Mouse (Mus musculus) liver, adult 2 months (tissue): ENCODE data around the gene Ccdc28b.
A peak's percentile ranks its signal among the peaks of the same experiment; 100 is the strongest.

Experiments
- CTCF ChIP-seq: fragments of 200-500 bp; IDR thresholded peaks from 2 replicates; pipeline ENCODE4 v1.5.1; 2011; ENCODE audit warnings: low read depth, low read length, control low read depth
- POLR2A ChIP-seq: fragments of 200-500 bp; IDR thresholded peaks from 2 replicates; pipeline ENCODE4 v1.6.1; 2011; ENCODE audit warnings: low read length, control low read depth; ENCODE audit not compliant: insufficient read depth; ENCODE audit errors: extremely low read depth

- TF ChIP-seq CTCF = peak; percentile 96
- TF ChIP-seq POLR2A = no peak
Observed at GRCm38 (mm10) chr4:129608426-129609025, 15.2 kb downstream of the Ccdc28b start.
